ENCODE assay signal across 9 mouse cellular contexts in the genomic region with DNA sequence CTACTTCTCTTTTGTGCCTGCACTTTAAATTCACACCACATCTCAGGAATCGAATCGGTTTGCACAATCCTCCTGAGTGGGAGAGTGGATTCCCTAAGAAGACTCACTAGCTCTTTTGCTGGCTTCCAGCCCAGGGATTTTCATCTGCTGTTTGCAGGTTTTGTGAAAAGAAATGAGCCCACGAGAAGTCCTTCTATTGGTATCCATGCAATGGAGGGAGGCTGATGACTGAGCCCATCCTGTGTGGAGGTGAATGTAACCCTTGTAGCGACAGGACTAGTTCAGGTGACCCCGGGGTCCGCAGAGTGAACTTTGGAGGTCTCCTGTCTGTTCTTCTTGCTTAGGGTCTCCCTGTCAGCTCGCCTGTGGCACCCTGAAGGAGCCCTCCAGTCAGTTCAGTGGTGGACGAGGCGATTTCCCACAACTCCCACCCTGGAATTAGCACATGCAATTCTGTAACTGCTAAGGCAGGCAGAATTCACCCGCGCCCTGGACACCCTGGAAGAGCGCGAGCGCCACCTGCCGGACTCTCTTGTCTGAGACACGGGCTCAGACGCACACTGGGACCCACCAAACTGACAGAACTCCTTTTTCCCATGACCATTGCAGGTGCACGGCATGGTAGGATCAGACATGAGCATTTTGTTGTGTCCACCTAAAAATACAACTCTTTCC.
DNase-seq lines count a peak whose midpoint lies in the region; ATAC-seq and TF ChIP-seq lines count a peak whose summit lies in the region.
"Had no signal": no experiment of that assay in that cellular context is flagged by ENCODE, and none has a peak within 500 bp of the region (broad histone marks: within the 10 kb centered on the region; RNA-seq: fewer than 3 reads in every experiment).

No protein-coding gene starts in this region.

- peak; percentile 69 for TF ChIP-seq CTCF in cortical plate, adult 2 months (IDR thresholded peaks at IDR 0.05; ENCODE audit: extremely low read depth, insufficient read depth, low read length)
- peak; percentile 97 for TF ChIP-seq CTCF in midbrain, postnatal 0 days (IDR thresholded peaks at IDR 0.05)

- no peak overlapping the region for H3K9ac ChIP-seq in heart, embryonic 12.5 days
- H3K9ac ChIP-seq in midbrain, postnatal 0 days (replicated peaks; ENCODE audit: low read length, poor library complexity, severe bottlenecking) = no peak overlapping the region
- H3K9ac ChIP-seq: stomach, embryonic 15.5 days had no signal

- no peaks in the 10 kb centered on the region for H3K4me1 ChIP-seq in heart, embryonic 12.5 days (replicated peaks)
- H3K4me1 ChIP-seq in cortical plate, adult 2 months (ENCODE audit: control insufficient read depth, insufficient read depth, low read length) = no peaks in the 10 kb centered on the region; the same call in 1 of the 2 replicates
- H3K4me1 ChIP-seq in limb, embryonic 10.5 days = no peaks in the 10 kb centered on the region
- H3K4me1 ChIP-seq in midbrain, postnatal 0 days (ENCODE audit: insufficient read depth, low read length) = no peaks in the 10 kb centered on the region
- H3K4me1 ChIP-seq: stomach, embryonic 15.5 days had no signal

- no peak for TF ChIP-seq POLR2A in cortical plate, adult 2 months (IDR thresholded peaks at IDR 0.05; ENCODE audit: extremely low read depth, insufficient read depth, low read length)

- H3K36me3 ChIP-seq in heart, embryonic 12.5 days = no peaks in the 10 kb centered on the region
- H3K36me3 ChIP-seq in limb, embryonic 10.5 days = no peaks in the 10 kb centered on the region
- H3K36me3 ChIP-seq in midbrain, postnatal 0 days (ENCODE audit: insufficient read depth, low read length) = no peaks in the 10 kb centered on the region
- H3K36me3 ChIP-seq: stomach, embryonic 15.5 days had no signal

- DNase-seq in heart, adult 18-20 months = peak; percentile 39 to 81
- DNase-seq in gastrocnemius, postnatal 25 days = peak; percentile 41
- DNase-seq in kidney, adult 8-10 months = peak; percentile 10 to 60
- peak; percentile 90 for DNase-seq in limb, embryonic 10.5 days (ENCODE audit: low spot score)
- DNase-seq in midbrain, postnatal 0 days (ENCODE audit: low spot score) = peak; percentile 87
- peak; percentile 87 for DNase-seq in testis, postnatal 10 days (ENCODE audit: low spot score)

- no peak overlapping the region for H3K27ac ChIP-seq in heart, embryonic 12.5 days (ENCODE audit: poor library complexity, severe bottlenecking)
- no peak overlapping the region for H3K27ac ChIP-seq in cortical plate, adult 2 months (ENCODE audit: insufficient read depth, low read length)
- H3K27ac ChIP-seq in limb, embryonic 10.5 days = no peak overlapping the region
- H3K27ac ChIP-seq in midbrain, postnatal 0 days (ENCODE audit: low read depth, low read length) = no peak overlapping the region
- H3K27ac ChIP-seq: stomach, embryonic 15.5 days had no signal

- no peak overlapping the region for H3K4me2 ChIP-seq in heart, embryonic 12.5 days
- no peak overlapping the region for H3K4me2 ChIP-seq in midbrain, postnatal 0 days (ENCODE audit: low read depth, low read length, poor library complexity, severe bottlenecking)
- H3K4me2 ChIP-seq: stomach, embryonic 15.5 days had no signal

- no peak overlapping the region for H3K4me3 ChIP-seq in heart, embryonic 12.5 days
- no peak overlapping the region for H3K4me3 ChIP-seq in cortical plate, adult 2 months (ENCODE audit: insufficient read depth, low read length)
- H3K4me3 ChIP-seq in limb, embryonic 10.5 days = no peak overlapping the region
- no peak overlapping the region for H3K4me3 ChIP-seq in midbrain, postnatal 0 days (ENCODE audit: low read depth, low read length)
- H3K4me3 ChIP-seq: stomach, embryonic 15.5 days had no signal

- H3K27me3 ChIP-seq in heart, embryonic 12.5 days (replicated peaks) = peaks cover 5% of the 10 kb centered on the region
- no peaks in the 10 kb centered on the region for H3K27me3 ChIP-seq in limb, embryonic 10.5 days (ENCODE audit: low read depth, poor library complexity, severe bottlenecking)
- no peaks in the 10 kb centered on the region for H3K27me3 ChIP-seq in midbrain, postnatal 0 days (ENCODE audit: insufficient read depth, low read length)
- H3K27me3 ChIP-seq: stomach, embryonic 15.5 days had no signal

- ATAC-seq in heart, embryonic 12.5 days (ENCODE audit: insufficient number of reproducible peaks, low FRiP score) = no peak
- peak; percentile 84 for ATAC-seq in midbrain, postnatal 0 days (ENCODE audit: low FRiP score)

- 27% methylated on average over 18 of the region's 18 CpGs for WGBS in heart, embryonic 12.5 days
- 31% methylated on average over 18 of the region's 18 CpGs for WGBS in limb, embryonic 10.5 days
- 27% methylated on average over 18 of the region's 18 CpGs for WGBS in midbrain, postnatal 0 days

- H3K9me3 ChIP-seq in heart, embryonic 12.5 days (replicated peaks) = no peaks in the 10 kb centered on the region
- no peaks in the 10 kb centered on the region for H3K9me3 ChIP-seq in limb, embryonic 10.5 days (replicated peaks)
- H3K9me3 ChIP-seq in midbrain, postnatal 0 days (ENCODE audit: low read length) = no peaks in the 10 kb centered on the region
- H3K9me3 ChIP-seq: stomach, embryonic 15.5 days had no signal

Comparison
In these comparisons a context has a peak if more than half of its experiments do, and no peak if none do; other contexts are left out.
1. DNase-seq: peak in every context shown above with its lines; median percentile 90 in limb, embryonic 10.5 days; 87 in midbrain, postnatal 0 days; 87 in testis, postnatal 10 days; 60 in heart, adult 18-20 months; 41 in gastrocnemius, postnatal 25 days; 35 in kidney, adult 8-10 months.